Mouse (Mus musculus) ES-Bruce4 (cell line): ENCODE data around the gene Stam2.

Source experiments
- CTCF ChIP-seq: IDR thresholded peaks from one replicate; pipeline ENCODE4 v1.8.1; 2011; ENCODE audit warnings: low read depth, low read length
- EP300 ChIP-seq: IDR thresholded peaks from 2 replicates; pipeline ENCODE4 v1.6.1; 2011; ENCODE audit warnings: low read depth, low read length; ENCODE audit not compliant: insufficient read depth
- POLR2A ChIP-seq: IDR thresholded peaks from one replicate; pipeline ENCODE4 v1.8.1; 2011; ENCODE audit warnings: low read length; ENCODE audit not compliant: insufficient read depth

GRCm38 (mm10) chr2:52647255-52647998 lies 94.7 kb downstream of the Stam2 start:
- TF ChIP-seq CTCF (no peak), POLR2A (no peak), EP300 (no peak)
